Mouse (Mus musculus) lung, embryonic 14.5 days (tissue): ENCODE measurements around the gene Lama2. TPM values are rescaled to one million over a fixed set of nuclear protein-coding genes. Genes with fewer than 3 reads are reported as not detected.

ENCODE experiments used
- ATAC-seq: fragments of 200-750 bp; cut with Nextera tagmentation; 2 replicates; pipeline ENCODE4 v1.8.0; 2017; ENCODE audit warnings: mild to moderate bottlenecking, moderate TSS enrichment, moderate library complexity; ENCODE audit not compliant: insufficient read depth
- DNase-seq: peaks from one replicate; pipeline ENCODE4 v3.0.0-alpha.2; 2015
- H3K27ac ChIP-seq: fragments of 300-500 bp; sonication (generic); 2 replicates; pipeline ENCODE4 v1.5.1; 2014; ENCODE audit warnings: low read depth, mild to moderate bottlenecking, moderate library complexity
- H3K27me3 ChIP-seq: fragments of 300-500 bp; sonication (generic); 2 replicates; pipeline ENCODE4 v1.6.1; 2014; ENCODE audit warnings: low read length, control low read depth; ENCODE audit not compliant: insufficient read depth
- H3K36me3 ChIP-seq: fragments of 300-500 bp; sonication (generic); 2 replicates; pipeline ENCODE4 v1.6.1; 2014; ENCODE audit warnings: control low read depth; ENCODE audit not compliant: insufficient read depth
- H3K4me1 ChIP-seq: fragments of 300-500 bp; sonication (generic); 2 replicates; pipeline ENCODE4 v1.6.1; 2014; ENCODE audit warnings: antibody characterized with exemption, control low read depth; ENCODE audit not compliant: insufficient read depth
- H3K4me2 ChIP-seq: fragments of 300-500 bp; sonication (generic); 2 replicates; pipeline ENCODE4 v1.6.1; 2014; ENCODE audit warnings: mild to moderate bottlenecking
- H3K4me3 ChIP-seq: fragments of 300-500 bp; sonication (generic); 2 replicates; pipeline ENCODE4 v1.5.1; 2014; ENCODE audit warnings: low read depth, low read length
- H3K9ac ChIP-seq: fragments of 300-500 bp; sonication (generic); 2 replicates; pipeline ENCODE4 v1.6.1; 2014
- H3K9me3 ChIP-seq: fragments of 300-500 bp; sonication (generic); 2 replicates; pipeline ENCODE4 v1.6.1; 2016; ENCODE audit warnings: low read depth, low read length, control low read depth
- CTCF ChIP-seq: IDR thresholded peaks from 2 replicates; pipeline ENCODE4 v1.5.1; 2016; ENCODE audit warnings: antibody characterized with exemption, low read depth
- WGBS: fragments of 180-500 bp; shearing (Covaris S2); extraction: QIAGEN DNeasy Blood & Tissue Kit; methylation state at CpG from one replicate; pipeline ENCODE4 v1.1.7; 2014; 5-methylcytosine and 5-hydroxymethylcytosine counted together
- polyA plus RNA-seq: library from polyadenylated mRNA; unstranded; fragments of >200 nt; fragmentation: Nextera tagmentation; extraction: Ambion mirVana; gene quantifications from 2 replicates; pipeline ENCODE4 v1.2.1, GENCODE M21; 2014

The Lama2 gene
- polyA plus RNA-seq, 1 experiment from 2014 or later: 15.9 TPM

GRCm38 (mm10) chr10:27135768-27136167 lies 483.8 kb downstream of the Lama2 start:
- no peaks in the 10 kb centered on the region for H3K36me3 ChIP-seq
- H3K4me3 ChIP-seq: no peak overlapping the region
- no peak overlapping the region for H3K27ac ChIP-seq
- no peaks in the 10 kb centered on the region for H3K27me3 ChIP-seq
- H3K4me1 ChIP-seq: peaks cover 8% of the 10 kb centered on the region; the same call in 1 of the 2 replicates
- no peaks in the 10 kb centered on the region for H3K9me3 ChIP-seq
- DNase-seq (no peak), ATAC-seq (no peak)
- no peak overlapping the region for H3K4me2 ChIP-seq
- no peak overlapping the region for H3K9ac ChIP-seq
- WGBS: 86% methylated on average over 1 of the region's 1 CpGs
- no peak for TF ChIP-seq CTCF

DNA sequence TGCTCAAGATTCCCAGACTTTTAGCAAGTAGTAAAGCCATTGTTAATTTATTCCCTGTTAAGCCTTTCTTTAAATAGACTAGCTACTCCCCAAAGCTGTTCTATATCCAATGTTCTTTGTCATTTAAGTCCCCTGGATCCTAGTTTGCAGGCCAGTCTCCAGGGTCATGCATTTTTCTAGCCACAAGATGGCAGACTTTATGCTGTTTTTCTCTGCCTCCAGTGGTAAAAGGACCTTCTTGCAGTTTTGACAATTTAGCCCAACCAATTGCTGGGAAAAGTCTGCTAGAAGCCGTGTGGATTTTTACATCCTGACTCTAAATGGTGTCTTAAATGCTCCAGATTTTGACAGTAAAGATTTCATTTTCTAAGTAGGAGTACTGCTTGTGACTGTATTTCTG lies 486.4 kb downstream of the Lama2 start:
- peaks cover 8% of the 10 kb centered on the region; the same call in 1 of the 2 replicates for H3K4me1 ChIP-seq
- H3K27ac ChIP-seq: no peak overlapping the region
- H3K36me3 ChIP-seq: no peaks in the 10 kb centered on the region
- DNase-seq (peak; percentile 92), ATAC-seq (peak; percentile 85)
- H3K9me3 ChIP-seq: no peaks in the 10 kb centered on the region
- 0% methylated on average over 1 of the region's 1 CpGs for WGBS
- H3K4me2 ChIP-seq: no peak overlapping the region; the same call in 1 of the 2 replicates
- TF ChIP-seq CTCF: peak; percentile 84
- no peak overlapping the region for H3K9ac ChIP-seq
- H3K4me3 ChIP-seq: no peak overlapping the region
- no peaks in the 10 kb centered on the region for H3K27me3 ChIP-seq

GRCm38 (mm10) chr10:27127454-27127853 lies 492.1 kb downstream of the Lama2 start:
- Histone ChIP-seq H3K4me2 (no peak overlapping the region), H3K9ac (no peak overlapping the region), H3K36me3 (no peaks in the 10 kb centered on the region), H3K27me3 (no peaks in the 10 kb centered on the region), H3K27ac (no peak overlapping the region), H3K4me3 (no peak overlapping the region), H3K4me1 (no peaks in the 10 kb centered on the region), H3K9me3 (no peaks in the 10 kb centered on the region)
- no peak for TF ChIP-seq CTCF
- ATAC-seq: no peak
- no peak for DNase-seq
- 66% methylated on average over 2 of the region's 2 CpGs for WGBS

- ATAC-seq (no peak), DNase-seq (peak; percentile 60)
- H3K4me3 ChIP-seq: no peak overlapping the region
- H3K27me3 ChIP-seq: no peaks in the 10 kb centered on the region
- no peak overlapping the region for H3K9ac ChIP-seq
- no peak overlapping the region for H3K4me2 ChIP-seq
- no peaks in the 10 kb centered on the region for H3K36me3 ChIP-seq
- 60% methylated on average over 5 of the region's 5 CpGs for WGBS
- no peaks in the 10 kb centered on the region for H3K4me1 ChIP-seq
- no peak overlapping the region for H3K27ac ChIP-seq
- TF ChIP-seq CTCF: no peak
- H3K9me3 ChIP-seq: no peaks in the 10 kb centered on the region
Measured at GRCm38 (mm10) chr10:27123763-27124162, 495.8 kb downstream of the Lama2 start.

DNA sequence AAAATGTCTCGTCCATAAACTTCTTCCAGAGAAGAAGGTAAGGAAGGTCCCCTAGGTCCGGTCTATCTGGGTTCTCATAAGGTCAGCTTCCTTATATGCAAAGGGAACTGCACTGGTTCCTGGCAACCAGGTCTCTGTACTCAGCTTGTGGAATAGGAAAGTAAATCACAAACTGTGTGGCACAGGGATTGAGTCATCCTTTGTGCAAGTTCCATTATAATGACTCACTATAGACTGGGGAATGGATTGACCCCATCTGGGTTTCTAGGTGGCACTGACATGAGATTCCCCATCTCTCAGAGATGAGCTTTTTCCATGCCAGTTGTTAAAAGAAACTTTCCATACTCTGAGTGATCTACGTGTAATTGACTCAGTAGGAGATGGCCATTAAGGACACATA lies 501.7 kb downstream of the Lama2 start:
- ATAC-seq (no peak), DNase-seq (no peak)
- Histone ChIP-seq H3K27ac (no peak overlapping the region), H3K27me3 (no peaks in the 10 kb centered on the region), H3K9ac (no peak overlapping the region), H3K36me3 (no peaks in the 10 kb centered on the region), H3K9me3 (no peaks in the 10 kb centered on the region), H3K4me1 (no peaks in the 10 kb centered on the region), H3K4me2 (no peak overlapping the region), H3K4me3 (no peak overlapping the region)
- TF ChIP-seq CTCF: no peak
- 81% methylated on average over 3 of the region's 3 CpGs for WGBS

- no peak overlapping the region for H3K4me2 ChIP-seq
- no peaks in the 10 kb centered on the region for H3K36me3 ChIP-seq
- H3K4me1 ChIP-seq: no peaks in the 10 kb centered on the region
- H3K9ac ChIP-seq: no peak overlapping the region
- no peak for ATAC-seq
- no peak overlapping the region for H3K27ac ChIP-seq
- H3K4me3 ChIP-seq: no peak overlapping the region
- H3K27me3 ChIP-seq: no peaks in the 10 kb centered on the region
- no peak for TF ChIP-seq CTCF
- DNase-seq: no peak
- no peaks in the 10 kb centered on the region for H3K9me3 ChIP-seq
- 78% methylated on average over 2 of the region's 2 CpGs for WGBS
Measured at GRCm38 (mm10) chr10:27116938-27117647, 502.5 kb downstream of the Lama2 start.

DNA sequence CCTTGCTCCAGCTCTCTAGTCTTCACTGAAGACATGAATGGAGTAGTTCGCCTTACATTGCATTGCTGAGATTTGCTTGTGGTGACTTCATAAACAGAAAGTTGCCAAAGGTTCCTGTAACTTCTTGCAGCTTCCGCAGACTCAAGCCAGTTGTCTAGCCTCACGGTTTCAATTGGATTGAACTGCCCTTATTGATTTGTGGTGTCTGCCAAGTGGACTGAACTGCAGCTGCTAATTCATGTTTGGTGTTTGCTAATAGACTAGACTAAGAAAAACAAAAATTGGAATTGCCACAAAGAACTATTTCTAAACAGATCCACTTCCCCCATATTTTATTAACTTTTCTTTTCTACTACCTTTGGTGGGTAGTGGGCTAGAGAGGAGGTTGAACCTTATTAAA lies 505.4 kb downstream of the Lama2 start:
- H3K4me1 ChIP-seq: no peaks in the 10 kb centered on the region
- ATAC-seq (no peak), DNase-seq (no peak)
- H3K36me3 ChIP-seq: no peaks in the 10 kb centered on the region
- H3K9me3 ChIP-seq: no peaks in the 10 kb centered on the region
- no peak overlapping the region for H3K27ac ChIP-seq
- H3K27me3 ChIP-seq: no peaks in the 10 kb centered on the region
- H3K4me3 ChIP-seq: no peak overlapping the region
- TF ChIP-seq CTCF: no peak
- 92% methylated on average over 3 of the region's 3 CpGs for WGBS
- no peak overlapping the region for H3K4me2 ChIP-seq
- no peak overlapping the region for H3K9ac ChIP-seq
